Mouse (Mus musculus) cerebellum, adult (tissue): Measurements from ENCODE around the gene Pklr.
A peak's percentile ranks its signal among the peaks of the same experiment; 100 is the strongest.

Experiments used
- ATAC-seq: cut with Nextera tagmentation; 2 replicates; pipeline ENCODE4 v1.9.2; 2017; ENCODE audit warnings: mild to moderate bottlenecking, moderate library complexity, mixed read lengths; ENCODE audit not compliant: insufficient number of reproducible peaks, low FRiP score, low TSS enrichment

Pklr gene

DNA sequence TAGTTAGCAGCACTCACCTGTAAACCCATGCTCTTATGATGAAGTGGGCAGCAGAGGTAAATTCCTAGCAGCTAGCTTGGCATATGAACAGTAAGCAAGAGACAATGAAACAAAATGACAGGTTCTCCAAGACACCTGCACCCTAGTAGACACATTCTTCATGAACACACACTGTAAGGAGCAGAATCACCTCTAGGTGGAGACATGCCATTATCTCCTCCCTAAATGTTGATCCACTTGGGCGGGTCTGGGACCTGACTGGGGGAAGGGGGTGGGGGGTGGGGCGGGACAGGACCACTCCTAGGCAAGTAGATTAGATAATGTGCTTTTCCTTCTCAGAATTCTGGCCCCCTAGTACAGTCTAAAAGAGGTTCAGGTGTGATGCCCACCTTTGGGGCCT is 20.4 kb upstream of the Pklr start:
- ATAC-seq: no peak

GRCm38 (mm10) chr3:89123313-89123712 is 12.6 kb upstream of the Pklr start:
- no peak for ATAC-seq

GRCm38 (mm10) chr3:89124241-89124640 is 11.7 kb upstream of the Pklr start:
- ATAC-seq: no peak

DNA sequence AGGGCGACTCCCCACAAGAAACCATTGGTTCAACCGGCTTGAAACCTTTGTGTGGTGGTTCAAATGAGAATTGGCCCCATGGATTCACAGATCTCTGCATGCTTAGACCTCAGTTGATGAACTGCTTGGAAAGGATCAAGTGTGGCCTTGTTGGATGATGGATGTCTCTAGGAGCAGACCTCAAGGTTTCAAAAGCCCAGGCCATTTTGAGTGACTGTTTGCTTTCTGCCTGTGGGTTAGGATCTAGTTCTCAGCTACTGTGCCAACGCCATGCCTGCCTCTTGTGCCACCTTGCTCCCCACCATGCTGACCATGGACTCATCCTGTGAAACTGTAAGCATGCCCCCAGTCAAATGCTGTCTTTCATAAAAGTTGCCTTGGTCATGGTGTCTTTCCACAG is 10.0 kb upstream of the Pklr start:
- ATAC-seq: no peak

GRCm38 (mm10) chr3:89129908-89130307 is 6.0 kb upstream of the Pklr start:
- ATAC-seq: no peak

GRCm38 (mm10) chr3:89131816-89132215 is 4.1 kb upstream of the Pklr start:
- ATAC-seq: no peak

GRCm38 (mm10) chr3:89132285-89133062 is 3.5 kb upstream of the Pklr start:
- ATAC-seq: peak; percentile 83; the same call in 1 of the 2 replicates

DNA sequence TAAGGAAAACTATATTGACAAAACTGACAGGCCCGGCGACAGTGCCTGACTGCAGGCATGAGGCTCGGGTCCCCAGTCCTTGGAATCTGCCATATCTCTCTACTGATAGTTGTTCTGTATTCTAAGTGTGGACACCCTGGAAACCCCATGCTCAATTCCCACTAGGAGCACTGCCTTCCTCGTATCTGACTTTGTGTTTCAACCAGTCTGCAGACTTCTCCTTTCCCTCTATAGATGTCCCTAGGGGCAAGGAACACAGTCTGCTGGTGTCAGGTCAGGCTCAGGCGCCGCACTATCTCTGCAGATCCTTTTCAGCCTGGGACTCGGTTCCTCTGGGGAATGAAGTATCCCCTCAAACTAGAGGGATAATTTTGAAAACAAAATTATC is 2.9 kb upstream of the Pklr start:
- ATAC-seq: no peak

DNA sequence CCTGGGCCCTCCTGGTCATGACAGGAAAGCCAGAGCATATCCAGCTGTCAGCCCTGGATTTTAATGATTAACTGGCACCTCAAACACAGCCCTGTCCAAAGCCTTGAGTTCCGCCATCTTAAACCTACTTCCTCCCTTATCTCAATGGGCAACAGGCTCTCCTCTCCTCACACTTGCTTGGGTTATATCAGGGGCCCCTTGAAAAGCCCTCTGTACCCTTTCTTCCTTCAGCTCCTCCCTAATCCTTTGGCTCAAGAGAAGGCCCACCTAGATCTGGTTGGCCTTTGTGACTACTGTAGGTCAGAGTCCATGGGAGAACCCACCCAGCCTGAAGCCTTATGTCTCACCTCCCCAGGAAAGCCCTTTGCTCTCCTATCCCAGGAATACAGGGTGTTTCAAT is 2.2 kb upstream of the Pklr start:
- ATAC-seq: no peak

DNA sequence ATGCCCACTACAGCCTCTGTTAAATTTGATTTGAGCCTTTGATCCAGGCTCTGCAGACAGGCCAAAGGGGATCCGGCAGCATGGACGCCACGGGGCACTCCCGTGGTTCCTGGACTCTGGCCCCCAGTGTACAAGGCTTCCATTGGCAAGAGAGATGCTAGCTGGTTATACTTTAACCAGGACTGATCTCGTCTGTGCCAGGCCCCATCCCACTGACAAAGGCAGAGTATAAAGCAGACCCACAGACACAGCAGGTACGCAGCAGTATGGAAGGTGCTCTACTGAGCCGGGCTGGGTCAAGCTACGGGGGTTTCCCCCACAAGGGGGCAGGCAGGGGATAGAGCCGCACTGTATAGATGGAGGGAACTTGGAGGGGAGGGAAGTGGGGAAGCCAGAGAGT is 423 bp downstream of the Pklr start:
- no peak for ATAC-seq

- ATAC-seq: no peak
Measured at GRCm38 (mm10) chr3:89144821-89145220, 8.9 kb downstream of the Pklr start.

DNA sequence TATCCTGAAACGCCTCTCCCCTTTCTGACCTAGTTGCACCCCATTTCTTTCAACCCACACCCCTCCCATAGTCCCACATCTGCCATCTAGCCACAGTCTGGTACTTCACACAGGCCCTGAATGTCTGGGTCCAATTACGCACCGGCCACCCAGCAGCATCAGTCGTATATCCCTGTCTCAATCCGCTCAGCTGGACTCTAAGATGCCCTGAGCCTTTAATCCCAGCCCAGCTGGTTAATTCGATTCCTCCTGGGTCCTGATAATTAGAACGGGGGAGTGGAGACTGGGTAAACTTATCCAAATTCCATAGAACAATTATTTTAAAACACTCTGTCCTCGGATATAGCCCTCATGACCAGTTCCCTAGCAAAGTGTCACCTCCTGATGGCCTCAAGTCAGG is 9.6 kb downstream of the Pklr start:
- ATAC-seq: no peak

- ATAC-seq: no peak
Measured at GRCm38 (mm10) chr3:89147101-89147978, 11.4 kb downstream of the Pklr start.

DNA sequence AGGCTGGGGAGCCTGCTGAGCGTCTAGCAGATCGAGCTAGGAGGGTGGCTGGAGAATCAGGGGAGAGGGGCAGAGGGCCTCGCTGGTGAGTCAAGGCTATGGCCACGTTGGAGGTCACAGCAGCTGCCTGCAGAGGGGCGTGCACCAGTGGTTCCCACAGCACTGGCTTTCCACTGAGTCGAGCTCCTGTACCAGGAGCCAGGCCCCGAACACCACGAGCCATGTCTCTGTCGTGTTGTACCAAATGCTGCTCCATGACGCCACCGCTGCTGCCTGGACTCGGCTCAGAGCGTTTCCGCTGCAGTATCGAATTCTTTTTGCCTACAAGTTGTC is 12.0 kb downstream of the Pklr start:
- ATAC-seq: no peak

DNA sequence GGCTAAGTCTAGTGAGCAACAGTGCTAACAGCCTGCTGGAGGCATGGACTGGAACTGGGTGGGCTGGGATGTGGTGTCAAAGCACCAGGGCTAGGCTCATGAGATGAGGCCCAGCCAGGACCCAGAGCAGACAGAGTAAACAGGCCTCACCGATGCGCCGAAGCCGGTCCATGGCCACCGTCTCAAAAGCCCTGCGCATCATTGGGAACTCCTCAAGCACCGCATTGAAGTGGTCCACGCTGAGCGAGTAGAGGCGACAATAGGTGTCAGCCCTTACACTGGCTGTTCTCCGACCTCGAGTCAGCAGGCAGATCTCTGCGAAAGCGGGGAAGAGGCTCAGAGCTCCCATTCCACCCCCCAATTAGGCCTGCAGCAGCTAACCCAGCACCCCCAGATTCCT is 12.6 kb downstream of the Pklr start:
- no peak for ATAC-seq

- no peak for ATAC-seq
Measured at GRCm38 (mm10) chr3:89152084-89152835, 16.3 kb downstream of the Pklr start.

- ATAC-seq: no peak
Measured at GRCm38 (mm10) chr3:89156951-89157350, 21.0 kb downstream of the Pklr start.

- ATAC-seq: no peak
Measured at GRCm38 (mm10) chr3:89158651-89159050, 22.7 kb downstream of the Pklr start.

DNA sequence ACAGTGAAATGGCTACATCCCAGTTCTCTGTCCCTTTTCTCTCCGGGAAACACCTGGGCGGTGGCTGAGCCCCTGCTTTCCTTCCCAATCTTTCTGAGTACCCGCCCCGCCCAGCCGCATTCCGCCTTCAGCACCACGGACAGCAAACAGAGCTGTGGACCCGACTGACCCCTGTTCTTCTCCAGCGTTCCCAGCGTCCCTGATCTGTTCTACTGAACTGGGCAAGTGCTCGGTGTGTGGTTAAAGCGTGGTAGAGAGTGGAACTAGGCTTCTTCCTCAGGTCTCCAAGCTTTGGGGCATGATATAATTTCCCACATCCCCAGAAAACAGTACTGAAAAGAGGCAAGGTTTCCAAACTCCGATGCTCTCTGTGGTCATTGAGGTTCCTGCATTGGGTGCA is 23.3 kb downstream of the Pklr start:
- ATAC-seq: no peak

DNA sequence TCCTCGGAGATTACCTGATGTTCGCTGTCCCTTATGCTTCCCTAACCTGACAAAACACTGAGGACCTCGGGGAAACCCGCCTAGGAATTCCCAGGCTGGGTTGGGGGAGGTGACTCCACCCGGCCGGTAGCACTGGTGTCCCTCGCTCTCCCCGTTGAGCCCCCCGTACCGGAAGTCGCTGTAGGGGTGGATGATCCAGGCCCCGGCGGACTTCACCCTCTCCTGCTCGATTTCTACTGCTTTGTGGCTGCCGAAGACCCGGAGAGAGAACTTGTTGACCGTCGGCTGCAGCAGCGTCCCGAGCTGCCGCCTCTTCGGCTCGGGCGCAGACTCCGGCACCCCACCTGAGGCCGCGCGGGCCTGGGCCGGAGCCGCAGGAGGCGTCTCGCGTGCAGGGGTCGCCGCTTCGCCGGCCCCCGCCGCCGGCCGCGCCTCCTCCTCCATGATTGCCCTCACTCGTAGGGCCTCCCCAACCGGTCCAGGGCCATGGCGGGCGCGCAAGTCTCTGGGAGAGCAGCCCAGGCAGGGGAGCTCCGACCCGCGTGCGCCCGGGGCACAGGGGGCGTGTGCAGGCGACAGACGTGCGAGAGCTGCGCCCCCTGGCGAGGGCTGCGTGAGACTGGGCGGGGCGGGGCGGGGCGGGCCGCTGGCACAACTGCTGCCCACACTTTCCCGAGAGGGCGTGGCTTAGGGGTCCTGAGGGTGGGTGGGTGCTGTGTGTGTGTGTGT is 23.8 kb downstream of the Pklr start, which contains the start of gene Hcn3:
Hcn3 (minus strand) TSS at position 581 of the 729 bp plus-strand sequence.
- peak; percentile 49; the same call in 1 of the 2 replicates for ATAC-seq
